Mouse (Mus musculus) limb, embryonic 10.5 days (tissue): ENCODE data around the gene Olfm4. TPM values are rescaled to one million over a fixed set of nuclear protein-coding genes. Genes with fewer than 3 reads are reported as not detected.
A peak's percentile ranks its signal among the peaks of the same experiment; 100 is the strongest.

ENCODE experiments used
- DNase-seq: peaks from one replicate; pipeline ENCODE4 v3.0.0-alpha.2; 2017; ENCODE audit warnings: low spot score
- H3K27ac ChIP-seq: fragments of 300-500 bp; sonication (generic); 2 replicates; pipeline ENCODE4 v1.5.1; 2016; ENCODE audit warnings: mild to moderate bottlenecking
- H3K27me3 ChIP-seq: fragments of 300-500 bp; sonication (generic); 2 replicates; pipeline ENCODE4 v1.6.1; 2016; ENCODE audit warnings: low read depth, mild to moderate bottlenecking; ENCODE audit not compliant: poor library complexity, severe bottlenecking
- H3K36me3 ChIP-seq: fragments of 300-500 bp; sonication (generic); 2 replicates; pipeline ENCODE4 v1.6.1; 2016; ENCODE audit warnings: mild to moderate bottlenecking, moderate library complexity
- H3K4me1 ChIP-seq: fragments of 300-500 bp; sonication (generic); 2 replicates; pipeline ENCODE4 v1.6.1; 2016
- H3K4me3 ChIP-seq: fragments of 300-500 bp; sonication (generic); 2 replicates; pipeline ENCODE4 v1.5.1; 2016; ENCODE audit warnings: mild to moderate bottlenecking, moderate library complexity
- H3K9me3 ChIP-seq: fragments of 300-500 bp; sonication (generic); replicated peaks from 2 replicates; pipeline ENCODE4 v1.6.1; 2016; ENCODE audit warnings: mild to moderate bottlenecking
- WGBS: fragments of 180-500 bp; shearing (Covaris S2); methylation state at CpG from one replicate; pipeline ENCODE4 v1.1.7; 2016; 5-methylcytosine and 5-hydroxymethylcytosine counted together
- polyA plus RNA-seq: library from polyadenylated mRNA; unstranded; fragments of >200 nt; fragmentation: Nextera tagmentation; extraction: Ambion mirVana; gene quantifications from 2 replicates; pipeline ENCODE4 v1.2.1, GENCODE M21; 2016

Olfm4 gene
- polyA plus RNA-seq: 0.16 TPM in 1 of 2 replicates, not detected in the other

GRCm38 (mm10) chr14:79983781-79984180, at the start of gene Olfm4:
Gene Olfm4 (plus strand): TSS chr14:79984081.
- WGBS: 90% methylated on average over 2 of the region's 2 CpGs
- Histone ChIP-seq H3K4me3 (no peak within 1 kb of the TSS), H3K4me1 (no peaks in the 10 kb centered on the region), H3K9me3 (no peaks in the 10 kb centered on the region), H3K27me3 (no peaks in the 10 kb centered on the region), H3K36me3 (no peaks in the 10 kb centered on the region), H3K27ac (no peak within 1 kb of the TSS)
- DNase-seq: no peak

- no peak for DNase-seq
- Histone ChIP-seq H3K27me3 (no peaks in the 10 kb centered on the region), H3K4me3 (no peak overlapping the region), H3K4me1 (no peaks in the 10 kb centered on the region), H3K9me3 (no peaks in the 10 kb centered on the region), H3K36me3 (no peaks in the 10 kb centered on the region), H3K27ac (no peak overlapping the region)
- WGBS: 80% methylated on average over 4 of the region's 4 CpGs
Measured at GRCm38 (mm10) chr14:79934426-79934825, 49.5 kb upstream of the Olfm4 start.

- Histone ChIP-seq H3K27me3 (no peaks in the 10 kb centered on the region), H3K4me1 (no peaks in the 10 kb centered on the region), H3K9me3 (no peaks in the 10 kb centered on the region), H3K27ac (no peak overlapping the region), H3K36me3 (no peaks in the 10 kb centered on the region), H3K4me3 (no peak overlapping the region)
- DNase-seq: no peak
- WGBS: 92% methylated on average over 4 of the region's 4 CpGs
Measured at GRCm38 (mm10) chr14:79936879-79937468, 46.9 kb upstream of the Olfm4 start.

- no peak overlapping the region for H3K4me3 ChIP-seq
- H3K36me3 ChIP-seq: no peaks in the 10 kb centered on the region
- H3K27ac ChIP-seq: no peak overlapping the region
- no peaks in the 10 kb centered on the region for H3K9me3 ChIP-seq
- H3K27me3 ChIP-seq: no peaks in the 10 kb centered on the region
- DNase-seq: no peak
- 58% methylated on average over 2 of the region's 2 CpGs for WGBS
- H3K4me1 ChIP-seq: no peaks in the 10 kb centered on the region
Measured at GRCm38 (mm10) chr14:79945876-79946275, 38.0 kb upstream of the Olfm4 start.

GRCm38 (mm10) chr14:79955678-79956077, 28.2 kb upstream of the Olfm4 start:
- Histone ChIP-seq H3K4me1 (peaks cover 12% of the 10 kb centered on the region; the same call in 1 of the 2 replicates), H3K4me3 (no peak overlapping the region), H3K27ac (no peak overlapping the region), H3K9me3 (no peaks in the 10 kb centered on the region), H3K27me3 (no peaks in the 10 kb centered on the region), H3K36me3 (no peaks in the 10 kb centered on the region)
- 68% methylated on average over 3 of the region's 3 CpGs for WGBS
- no peak for DNase-seq

GRCm38 (mm10) chr14:79957789-79958487, 25.9 kb upstream of the Olfm4 start:
- no peaks in the 10 kb centered on the region for H3K27me3 ChIP-seq
- H3K4me1 ChIP-seq: peaks cover 12% of the 10 kb centered on the region; the same call in 1 of the 2 replicates
- H3K4me3 ChIP-seq: no peak overlapping the region
- no peaks in the 10 kb centered on the region for H3K36me3 ChIP-seq
- 70% methylated on average over 15 of the region's 15 CpGs for WGBS
- H3K9me3 ChIP-seq: no peaks in the 10 kb centered on the region
- no peak for DNase-seq
- 0 out of 2 replicates have a peak overlapping the region, but pooled peaks have one; percentile 22 for H3K27ac ChIP-seq

GRCm38 (mm10) chr14:79961187-79961586, 22.7 kb upstream of the Olfm4 start:
- H3K9me3 ChIP-seq: no peaks in the 10 kb centered on the region
- no peak overlapping the region for H3K27ac ChIP-seq
- peaks cover 21% of the 10 kb centered on the region; the same call in 1 of the 2 replicates for H3K4me1 ChIP-seq
- no peaks in the 10 kb centered on the region for H3K27me3 ChIP-seq
- H3K36me3 ChIP-seq: no peaks in the 10 kb centered on the region
- no peak overlapping the region for H3K4me3 ChIP-seq
- no peak for DNase-seq
- 85% methylated on average over 4 of the region's 4 CpGs for WGBS

- DNase-seq: no peak
- 90% methylated on average over 2 of the region's 2 CpGs for WGBS
- H3K9me3 ChIP-seq: no peaks in the 10 kb centered on the region
- H3K4me1 ChIP-seq: peaks cover 21% of the 10 kb centered on the region; the same call in 1 of the 2 replicates
- no peak overlapping the region for H3K4me3 ChIP-seq
- no peaks in the 10 kb centered on the region for H3K27me3 ChIP-seq
- no peak overlapping the region for H3K27ac ChIP-seq
- H3K36me3 ChIP-seq: no peaks in the 10 kb centered on the region
Measured at GRCm38 (mm10) chr14:79961602-79962001, 22.3 kb upstream of the Olfm4 start.

- no peak overlapping the region for H3K4me3 ChIP-seq
- WGBS: 71% methylated on average over 3 of the region's 3 CpGs
- no peak overlapping the region for H3K27ac ChIP-seq
- DNase-seq: no peak
- no peaks in the 10 kb centered on the region for H3K27me3 ChIP-seq
- H3K36me3 ChIP-seq: no peaks in the 10 kb centered on the region
- peaks cover 14% of the 10 kb centered on the region for H3K4me1 ChIP-seq
- H3K9me3 ChIP-seq: no peaks in the 10 kb centered on the region
Measured at GRCm38 (mm10) chr14:79970165-79970564, 13.7 kb upstream of the Olfm4 start.

- Histone ChIP-seq H3K36me3 (no peaks in the 10 kb centered on the region), H3K27ac (no peak overlapping the region), H3K4me3 (no peak overlapping the region), H3K27me3 (no peaks in the 10 kb centered on the region), H3K9me3 (no peaks in the 10 kb centered on the region), H3K4me1 (peaks cover 14% of the 10 kb centered on the region)
- WGBS: 64% methylated on average over 14 of the region's 14 CpGs
- DNase-seq: no peak
Measured at GRCm38 (mm10) chr14:79970928-79971738, 12.7 kb upstream of the Olfm4 start.

GRCm38 (mm10) chr14:79981437-79981836, 2.4 kb upstream of the Olfm4 start:
- H3K4me1 ChIP-seq: no peaks in the 10 kb centered on the region
- H3K9me3 ChIP-seq: no peaks in the 10 kb centered on the region
- no peak overlapping the region for H3K4me3 ChIP-seq
- 84% methylated on average over 4 of the region's 4 CpGs for WGBS
- no peaks in the 10 kb centered on the region for H3K27me3 ChIP-seq
- no peaks in the 10 kb centered on the region for H3K36me3 ChIP-seq
- no peak for DNase-seq
- no peak overlapping the region for H3K27ac ChIP-seq

GRCm38 (mm10) chr14:79985137-79985670, 1.3 kb downstream of the Olfm4 start:
- Histone ChIP-seq H3K4me3 (no peak overlapping the region), H3K9me3 (no peaks in the 10 kb centered on the region), H3K4me1 (no peaks in the 10 kb centered on the region), H3K27me3 (no peaks in the 10 kb centered on the region), H3K27ac (no peak overlapping the region), H3K36me3 (no peaks in the 10 kb centered on the region)
- no peak for DNase-seq
- 86% methylated on average over 7 of the region's 7 CpGs for WGBS

- H3K4me1 ChIP-seq: no peaks in the 10 kb centered on the region
- no peaks in the 10 kb centered on the region for H3K27me3 ChIP-seq
- 95% methylated on average over 2 of the region's 2 CpGs for WGBS
- H3K36me3 ChIP-seq: no peaks in the 10 kb centered on the region
- H3K9me3 ChIP-seq: no peaks in the 10 kb centered on the region
- no peak for DNase-seq
- H3K27ac ChIP-seq: no peak overlapping the region
- H3K4me3 ChIP-seq: no peak overlapping the region
Measured at GRCm38 (mm10) chr14:79985696-79986095, 1.8 kb downstream of the Olfm4 start.
